Mouse (Mus musculus): Measurements from ENCODE around the gene Gzmk.

DNA sequence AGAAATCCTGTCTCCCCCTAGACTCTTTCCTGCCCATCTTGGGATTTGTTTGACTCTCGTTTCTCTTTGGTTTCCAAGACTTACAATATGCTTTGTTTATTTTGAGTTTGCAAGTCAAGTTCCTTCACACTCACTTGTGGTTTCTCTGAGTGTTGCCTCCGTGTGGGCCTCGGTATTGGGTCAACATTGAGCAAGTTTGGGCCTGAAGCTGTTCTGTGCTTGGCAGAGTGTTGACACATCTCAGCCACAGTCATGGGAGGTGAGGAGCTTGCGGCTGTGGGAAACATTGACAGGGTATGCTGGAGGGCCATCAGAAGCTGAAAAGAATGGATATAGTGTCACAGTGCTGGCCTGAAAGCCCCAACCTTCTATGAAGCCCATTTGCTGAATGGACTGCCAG, 1.4 kb upstream of the Gzmk start:
- no peak for TF ChIP-seq EP300 (IDR thresholded peaks at IDR 0.05; ENCODE audit: low read depth)
- no peak for TF ChIP-seq CTCF (IDR thresholded peaks at IDR 0.05; ENCODE audit: low read depth)

All from heart, postnatal 0 days (tissue).